Mouse (Mus musculus): ENCODE measurements around the gene Prps2.
"Not testable (repeated sequence)": the region's sequence is repeated elsewhere in the genome, so short reads cannot be mapped to it uniquely, and the experiment has no call there.

The Prps2 gene

DNA sequence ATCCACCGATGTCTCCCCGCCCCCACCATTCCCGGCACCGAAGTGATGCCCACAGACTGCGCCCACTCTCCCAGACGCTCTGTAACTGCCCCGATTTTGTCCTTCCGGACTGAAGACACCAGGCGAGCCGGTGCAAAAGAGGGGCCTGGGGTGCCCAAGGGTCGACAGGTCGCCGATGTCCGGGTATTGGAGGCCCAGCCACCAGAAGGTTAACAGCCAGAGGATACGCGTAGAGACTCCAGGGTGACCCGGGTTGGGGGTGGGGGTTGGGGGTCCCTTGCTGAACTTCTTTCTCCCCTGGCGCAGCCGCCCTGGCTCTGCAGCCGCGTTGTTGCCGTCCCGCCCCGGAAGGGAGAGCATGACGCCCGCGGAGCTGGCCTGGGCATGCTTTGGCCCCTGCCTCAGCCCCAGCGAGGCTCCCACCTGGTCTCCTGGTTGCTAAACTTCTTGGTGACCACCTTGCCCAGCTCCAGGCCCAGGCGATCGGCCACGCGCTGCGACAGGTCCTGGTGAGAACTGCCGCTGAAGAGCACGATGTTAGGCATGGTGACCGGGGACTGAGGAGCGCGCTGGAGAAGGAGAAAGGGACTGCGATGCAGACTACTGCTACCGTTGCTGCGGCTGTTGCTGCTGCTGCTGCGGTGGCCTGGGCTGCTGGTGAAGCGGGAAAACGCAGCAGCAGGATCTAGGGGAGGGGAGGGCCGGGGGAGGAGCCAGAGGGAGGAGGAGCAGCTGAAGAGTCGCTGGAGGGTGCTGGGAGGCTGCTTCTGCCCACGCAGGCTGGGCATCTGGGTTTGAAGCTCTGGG, at the start of gene Prps2:
Prps2 (minus strand) TSS at position 703 of the 807 bp plus-strand sequence.
- DNase-seq: peak; percentile 45

DNA sequence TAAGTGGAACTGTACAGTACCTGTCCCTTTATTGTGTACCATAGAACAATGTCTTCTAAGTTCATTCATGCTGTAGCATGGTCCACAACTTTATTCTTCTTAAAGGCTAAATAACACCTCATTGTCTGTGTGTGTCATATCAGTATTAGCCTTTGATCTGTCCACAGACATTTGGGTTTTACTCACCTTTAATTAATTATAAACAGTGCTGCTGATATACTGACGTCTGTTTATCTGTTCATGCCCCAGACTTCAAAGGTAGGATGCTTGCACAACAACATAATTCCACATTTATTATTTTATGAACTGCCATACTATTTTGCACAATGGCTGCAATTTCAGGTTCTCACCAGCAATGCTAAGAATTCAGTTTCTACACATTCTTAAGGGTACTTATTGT, 35.1 kb upstream of the Prps2 start:
- no peak for DNase-seq

DNA sequence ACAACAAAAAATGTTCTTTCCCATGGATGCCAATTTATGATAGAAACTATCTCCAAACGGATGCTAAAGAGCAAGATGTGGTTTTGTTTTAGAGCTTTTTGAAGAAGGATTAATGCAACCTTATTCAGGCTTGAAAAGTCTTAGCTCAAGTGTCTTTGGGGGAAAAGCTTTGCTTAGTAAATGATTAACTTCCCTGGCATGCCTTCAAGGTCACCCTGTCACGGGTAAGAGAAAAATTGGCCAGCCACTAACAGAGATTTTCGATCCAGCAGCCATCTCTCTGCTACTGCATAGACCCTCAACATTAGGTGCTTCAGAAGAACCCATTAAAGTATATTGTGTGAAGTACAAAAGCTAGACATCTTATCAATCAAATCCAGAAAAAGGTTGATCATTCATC, 12.4 kb upstream of the Prps2 start:
- no peak for DNase-seq

DNA sequence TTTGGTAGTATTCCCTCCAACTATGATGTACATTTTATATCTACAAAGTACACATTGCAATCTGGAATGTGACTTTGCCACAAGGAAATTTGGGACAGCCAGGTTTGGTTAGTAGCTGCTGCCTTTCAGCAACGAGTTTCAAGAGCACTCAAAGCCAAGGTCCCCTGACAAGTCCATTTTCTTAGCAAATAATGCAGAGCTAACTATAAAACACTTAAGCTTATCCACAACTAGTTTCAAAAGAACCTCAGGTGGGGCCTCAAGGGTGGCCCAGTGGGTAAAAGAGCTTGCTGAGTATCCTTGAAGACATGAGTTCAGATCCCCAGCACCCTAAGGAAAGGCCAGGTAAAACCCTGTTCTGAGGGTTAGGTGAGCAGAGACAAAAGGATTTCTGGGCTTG, 4.1 kb upstream of the Prps2 start:
- DNase-seq: peak; percentile 3

- DNase-seq: no peak
Observed at GRCm38 (mm10) chrX:167382854-167383186, 271 bp upstream of the Prps2 start.

GRCm38 (mm10) chrX:167381583-167382046, 934 bp downstream of the Prps2 start:
- no peak for DNase-seq

GRCm38 (mm10) chrX:167380073-167380472, 2.5 kb downstream of the Prps2 start:
- DNase-seq: no peak

GRCm38 (mm10) chrX:167361231-167361630, 21.3 kb downstream of the Prps2 start:
- DNase-seq: not testable (repeated sequence)

GRCm38 (mm10) chrX:167359704-167360103, 22.8 kb downstream of the Prps2 start:
- DNase-seq: no peak

DNA sequence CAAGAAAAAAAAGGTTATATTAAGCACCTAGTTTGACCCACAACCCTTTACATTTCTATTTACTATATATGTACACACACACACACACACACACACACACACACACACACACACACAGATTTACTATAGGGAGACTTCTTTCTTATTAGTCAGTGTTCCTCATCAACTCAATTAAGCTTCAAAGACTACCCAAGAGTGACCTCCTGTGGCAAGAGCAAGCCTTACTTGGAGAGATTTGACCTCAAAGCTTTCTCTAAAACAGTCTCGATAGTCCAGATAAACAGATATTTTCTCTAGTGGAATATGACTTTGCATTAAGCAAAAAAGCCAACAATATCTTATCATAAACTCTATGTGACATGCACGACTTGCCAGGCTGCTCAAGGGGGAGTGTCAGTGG, 25.1 kb downstream of the Prps2 start:
- peak; percentile 14 for DNase-seq

DNA sequence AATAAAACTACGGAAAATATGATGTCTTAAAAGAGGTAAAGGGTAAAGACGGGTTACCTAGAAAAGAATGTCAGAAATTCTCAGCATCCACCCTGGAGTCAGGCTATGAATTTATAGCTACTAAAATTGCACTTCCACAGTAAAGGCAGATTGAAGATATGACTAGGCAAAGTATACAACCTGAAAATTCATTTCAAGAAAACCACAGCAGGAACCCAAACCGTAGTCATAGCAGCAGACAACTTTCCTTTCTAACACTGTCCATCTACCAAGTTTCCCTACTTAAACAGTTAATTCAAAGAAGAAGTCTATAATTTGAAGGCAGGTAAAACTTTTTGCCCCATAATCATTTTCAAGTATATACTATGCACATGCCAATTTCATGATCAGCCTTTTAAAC, 26.6 kb downstream of the Prps2 start:
- no peak for DNase-seq

GRCm38 (mm10) chrX:167353617-167354016, 28.9 kb downstream of the Prps2 start:
- DNase-seq: no peak

GRCm38 (mm10) chrX:167346440-167346839, 36.1 kb downstream of the Prps2 start:
- no peak for DNase-seq

- DNase-seq: peak; percentile 4
Observed at GRCm38 (mm10) chrX:167344356-167344755, 38.2 kb downstream of the Prps2 start.

GRCm38 (mm10) chrX:167341811-167342210, 40.7 kb downstream of the Prps2 start:
- DNase-seq: no peak

DNA sequence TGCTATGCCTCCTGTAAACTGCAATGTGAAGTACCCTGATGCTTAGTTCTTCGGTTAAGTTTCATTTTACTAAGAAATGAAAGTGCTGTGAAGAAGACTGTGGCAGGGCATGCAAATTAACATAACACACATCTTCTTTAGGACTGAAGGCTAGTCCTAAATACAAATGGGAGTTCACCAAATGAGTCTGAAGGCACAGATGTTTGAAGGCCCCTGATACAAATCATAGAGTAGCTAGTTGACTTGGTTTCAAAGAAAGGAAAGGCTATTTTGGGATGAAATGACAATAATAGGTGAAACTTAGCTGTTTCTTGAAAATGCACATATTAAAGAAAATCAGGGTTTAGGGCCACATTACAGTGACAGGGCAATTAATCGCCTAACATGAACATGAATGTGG, 42.4 kb downstream of the Prps2 start:
- no peak for DNase-seq

DNA sequence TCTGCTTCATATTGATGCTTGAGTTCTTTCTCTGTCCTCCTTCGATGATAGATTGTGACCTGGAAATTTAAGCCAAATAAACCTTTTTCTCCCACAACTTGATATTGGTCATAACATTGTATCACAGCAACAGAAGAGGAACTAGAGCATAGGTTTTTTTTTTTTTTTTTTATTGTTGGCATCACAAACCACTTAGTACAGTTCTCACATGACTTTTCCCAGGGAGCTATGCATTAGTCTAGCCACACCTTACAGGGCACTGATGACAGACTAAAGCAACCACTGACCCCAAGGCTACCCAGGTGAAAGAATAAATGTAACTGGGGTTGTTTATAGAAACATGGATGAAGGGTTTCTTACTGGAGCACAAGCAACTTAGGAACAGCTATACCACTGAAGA, 44.6 kb downstream of the Prps2 start:
- no peak for DNase-seq

GRCm38 (mm10) chrX:167334571-167334970, 48.0 kb downstream of the Prps2 start:
- no peak for DNase-seq

DNA sequence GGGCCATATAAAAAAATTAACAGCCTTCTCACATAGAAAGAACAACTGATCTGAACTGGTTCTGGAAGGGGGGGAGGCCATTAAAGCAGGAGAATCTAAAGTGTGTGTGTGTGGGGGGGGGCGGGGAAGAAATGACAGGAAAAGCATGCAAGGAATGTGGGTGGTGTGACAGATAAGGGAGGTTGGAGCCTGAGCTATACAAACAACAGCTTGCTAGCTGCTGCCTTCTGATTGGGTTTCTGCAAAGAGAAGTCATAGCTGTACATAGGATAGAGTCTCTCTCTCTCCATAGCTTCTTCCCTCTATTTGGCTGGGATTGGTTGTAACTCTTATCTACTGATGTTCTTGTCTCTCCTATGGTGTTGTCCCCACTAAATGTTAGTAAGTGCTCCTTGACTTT, 49.9 kb downstream of the Prps2 start:
- DNase-seq: no peak

DNA sequence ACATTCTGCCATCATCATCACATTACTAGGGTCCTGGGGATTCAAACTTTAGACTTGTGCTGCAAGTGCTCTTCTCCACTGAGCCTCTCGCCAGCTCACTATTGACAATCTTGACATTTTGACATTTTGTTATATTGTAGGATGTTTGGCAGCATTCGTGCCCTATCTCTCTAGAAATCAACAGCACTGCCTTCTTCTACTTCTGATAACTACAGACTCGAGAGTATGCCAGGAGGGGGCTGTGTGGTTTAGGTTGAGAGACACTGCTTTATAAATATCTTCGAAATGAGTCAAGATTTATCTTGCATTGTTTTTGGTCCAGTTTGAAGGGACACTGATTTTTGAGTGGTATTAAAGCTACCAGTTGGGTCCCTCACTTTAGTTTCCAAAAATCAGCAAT, 51.6 kb downstream of the Prps2 start:
- DNase-seq: no peak

DNA sequence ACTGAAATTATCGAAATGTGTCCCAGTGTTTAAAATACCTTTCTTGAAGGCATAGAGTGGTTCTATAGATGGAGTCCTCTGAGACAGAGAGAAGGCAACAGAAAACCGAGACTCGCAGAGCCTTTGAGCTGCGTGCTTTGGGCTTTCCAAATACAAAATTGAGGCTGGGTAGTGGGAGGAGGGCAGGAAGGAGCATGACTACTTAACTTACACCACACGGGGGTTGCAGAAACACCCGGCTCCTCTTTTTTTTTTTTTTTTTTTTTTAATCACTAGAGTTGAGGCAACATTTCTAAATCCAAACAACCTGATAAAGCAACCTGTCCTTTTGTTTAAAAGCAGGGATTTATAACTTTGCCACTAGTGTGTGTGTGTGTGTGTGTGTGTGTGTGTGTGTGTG, 52.1 kb downstream of the Prps2 start, which contains the start of gene Tlr7:
Tlr7 (minus strand) TSS at position 160 of the 400 bp plus-strand sequence.
- no peak for DNase-seq

DNA sequence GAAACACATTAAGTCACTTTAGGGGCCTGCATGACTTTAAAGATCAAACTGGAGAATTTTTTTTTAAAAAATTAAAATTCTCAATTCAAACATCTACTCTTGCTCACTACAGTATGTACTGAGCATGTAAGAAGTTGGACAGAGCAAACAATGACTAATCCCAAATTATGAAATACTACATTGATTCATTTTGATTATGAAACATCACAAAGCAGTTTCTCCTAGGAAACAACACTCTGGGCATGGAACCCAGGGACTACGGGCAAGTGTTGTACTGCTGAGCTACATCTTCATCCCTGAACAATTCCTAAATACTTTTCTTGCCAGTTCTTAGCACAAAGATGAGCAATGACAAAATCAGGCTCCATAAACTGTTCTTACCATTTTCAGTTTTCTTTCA, 52.9 kb downstream of the Prps2 start:
- no peak for DNase-seq

DNA sequence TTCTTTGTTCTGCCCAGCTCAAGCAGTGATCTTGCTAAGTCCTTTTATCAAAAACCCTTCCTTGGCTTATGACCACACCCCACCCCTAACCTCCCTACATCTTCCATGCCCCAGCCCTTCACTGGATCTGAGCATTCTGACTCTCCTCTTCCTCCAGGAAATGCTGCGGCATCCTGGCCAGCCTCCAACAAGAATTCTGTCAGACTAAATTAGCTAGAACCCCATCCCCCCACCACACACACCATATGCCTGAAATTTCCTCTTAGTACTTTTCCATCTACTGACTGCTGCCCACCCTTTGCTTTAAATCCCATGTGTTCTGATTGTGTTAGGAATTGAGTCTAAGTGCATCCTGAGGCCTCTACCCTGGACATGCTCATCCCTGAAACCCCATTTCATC, 53.5 kb downstream of the Prps2 start:
- peak; percentile 11 for DNase-seq

- no peak for DNase-seq
Observed at GRCm38 (mm10) chrX:167328519-167328918, 54.0 kb downstream of the Prps2 start.

DNA sequence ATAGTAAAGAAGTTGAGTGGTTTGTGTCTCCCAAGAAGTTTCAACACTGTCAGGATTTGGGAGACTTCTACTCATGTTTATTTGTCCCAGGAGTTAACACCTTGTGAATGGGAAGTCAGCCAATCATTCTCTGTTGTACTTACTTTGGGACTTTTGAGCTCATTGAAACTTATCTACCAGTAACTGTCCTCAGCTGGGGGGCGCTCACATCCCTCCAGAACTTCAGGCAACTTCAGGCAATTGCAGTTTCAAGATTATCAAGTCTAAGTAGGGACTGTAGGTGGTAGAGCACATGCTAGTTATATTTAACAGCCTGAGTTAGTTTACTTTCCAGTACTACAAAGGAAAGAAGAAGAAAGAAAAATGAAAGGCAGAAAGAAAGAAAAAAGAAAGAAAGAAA, 58.8 kb downstream of the Prps2 start:
- DNase-seq: no peak
